Mouse (Mus musculus) neural tube, embryonic 15.5 days (tissue): ENCODE measurements around the gene Fat1. TPM values are rescaled to one million over a fixed set of nuclear protein-coding genes. Genes with fewer than 3 reads are reported as not detected.

Experiments used
- ATAC-seq: fragments of 200-750 bp; cut with Nextera tagmentation; 2 replicates; pipeline ENCODE4 v1.8.0; 2017; ENCODE audit warnings: mild to moderate bottlenecking, moderate TSS enrichment, moderate library complexity; ENCODE audit not compliant: low FRiP score
- H3K27ac ChIP-seq: fragments of 300-500 bp; sonication (generic); replicated peaks from 2 replicates; pipeline ENCODE4 v1.5.1; 2015; ENCODE audit warnings: mild to moderate bottlenecking, inconsistent platforms
- H3K27me3 ChIP-seq: fragments of 300-500 bp; sonication (generic); replicated peaks from 2 replicates; pipeline ENCODE4 v1.6.1; 2015; ENCODE audit warnings: inconsistent platforms
- H3K36me3 ChIP-seq: fragments of 300-500 bp; sonication (generic); 2 replicates; pipeline ENCODE4 v1.6.1; 2015; ENCODE audit warnings: inconsistent platforms
- H3K4me1 ChIP-seq: fragments of 300-500 bp; sonication (generic); 2 replicates; pipeline ENCODE4 v1.6.1; 2015; ENCODE audit warnings: inconsistent platforms
- H3K4me2 ChIP-seq: fragments of 300-500 bp; sonication (generic); 2 replicates; pipeline ENCODE4 v1.6.1; 2015; ENCODE audit warnings: inconsistent platforms, mild to moderate bottlenecking, moderate library complexity
- H3K4me3 ChIP-seq: fragments of 300-500 bp; sonication (generic); replicated peaks from 2 replicates; pipeline ENCODE4 v1.5.1; 2015; ENCODE audit warnings: mild to moderate bottlenecking, inconsistent platforms
- H3K9ac ChIP-seq: fragments of 300-500 bp; sonication (generic); replicated peaks from 2 replicates; pipeline ENCODE4 v1.6.1; 2015; ENCODE audit warnings: mild to moderate bottlenecking, inconsistent platforms
- H3K9me3 ChIP-seq: fragments of 300-500 bp; sonication (generic); replicated peaks from 2 replicates; pipeline ENCODE4 v1.6.1; 2016; ENCODE audit warnings: inconsistent platforms
- WGBS: fragments of 180-500 bp; shearing (Covaris S2); methylation state at CpG from one replicate; pipeline ENCODE4 v1.1.7; 2015; ENCODE audit warnings: mixed read lengths; 5-methylcytosine and 5-hydroxymethylcytosine counted together
- polyA plus RNA-seq: library from polyadenylated mRNA; unstranded; fragments of >200 nt; fragmentation: Nextera tagmentation; extraction: Ambion mirVana; gene quantifications from 2 replicates; pipeline ENCODE4 v1.2.1, GENCODE M21; 2015

The Fat1 gene
- polyA plus RNA-seq, 1 experiment from 2014 or later = 12.5 TPM

- Histone ChIP-seq H3K4me3 (no peak overlapping the region), H3K9ac (no peak overlapping the region), H3K4me1 (peaks cover 25% of the 10 kb centered on the region), H3K36me3 (no peaks in the 10 kb centered on the region), H3K27ac (no peak overlapping the region), H3K9me3 (no peaks in the 10 kb centered on the region), H3K4me2 (no peak overlapping the region), H3K27me3 (no peaks in the 10 kb centered on the region)
- WGBS = 47% methylated on average over 6 of the region's 6 CpGs
- ATAC-seq = no peak
These were observed 57.4 kb downstream of the Fat1 start for GRCm38 (mm10) chr8:44992664-44993063.

- Histone ChIP-seq H3K9ac (no peak overlapping the region), H3K9me3 (no peaks in the 10 kb centered on the region), H3K4me1 (peaks cover 30% of the 10 kb centered on the region), H3K27ac (no peak overlapping the region), H3K27me3 (no peaks in the 10 kb centered on the region), H3K4me3 (no peak overlapping the region), H3K36me3 (no peaks in the 10 kb centered on the region), H3K4me2 (no peak overlapping the region)
- 63% methylated on average over 4 of the region's 4 CpGs for WGBS
- ATAC-seq = no peak
These were observed 58.1 kb downstream of the Fat1 start for GRCm38 (mm10) chr8:44993376-44993775.

GRCm38 (mm10) chr8:44996493-44996892 is 61.2 kb downstream of the Fat1 start:
- H3K4me3 ChIP-seq = no peak overlapping the region
- H3K4me1 ChIP-seq = peaks cover 38% of the 10 kb centered on the region
- no peak overlapping the region for H3K27ac ChIP-seq
- no peak overlapping the region for H3K9ac ChIP-seq
- 45% methylated on average over 3 of the region's 3 CpGs for WGBS
- ATAC-seq = no peak
- H3K36me3 ChIP-seq = no peaks in the 10 kb centered on the region
- H3K9me3 ChIP-seq = no peaks in the 10 kb centered on the region
- no peak overlapping the region for H3K4me2 ChIP-seq
- no peaks in the 10 kb centered on the region for H3K27me3 ChIP-seq

GRCm38 (mm10) chr8:44997321-44997720 is 62.1 kb downstream of the Fat1 start:
- no peaks in the 10 kb centered on the region for H3K9me3 ChIP-seq
- H3K4me1 ChIP-seq = peaks cover 37% of the 10 kb centered on the region
- no peak overlapping the region for H3K9ac ChIP-seq
- no peak overlapping the region for H3K4me2 ChIP-seq
- H3K4me3 ChIP-seq = no peak overlapping the region
- H3K36me3 ChIP-seq = no peaks in the 10 kb centered on the region
- no peaks in the 10 kb centered on the region for H3K27me3 ChIP-seq
- H3K27ac ChIP-seq = no peak overlapping the region
- ATAC-seq = no peak
- 82% methylated on average over 3 of the region's 3 CpGs for WGBS

GRCm38 (mm10) chr8:44997829-44998228 is 62.6 kb downstream of the Fat1 start:
- Histone ChIP-seq H3K4me3 (no peak overlapping the region), H3K4me1 (peaks cover 38% of the 10 kb centered on the region), H3K4me2 (no peak overlapping the region), H3K36me3 (no peaks in the 10 kb centered on the region), H3K9ac (no peak overlapping the region), H3K9me3 (no peaks in the 10 kb centered on the region), H3K27ac (no peak overlapping the region), H3K27me3 (no peaks in the 10 kb centered on the region)
- WGBS = 33% methylated on average over 6 of the region's 6 CpGs
- no peak for ATAC-seq

GRCm38 (mm10) chr8:44998275-44998674 is 63.0 kb downstream of the Fat1 start:
- Histone ChIP-seq H3K27ac (peak overlapping the region; percentile 56), H3K4me3 (no peak overlapping the region), H3K27me3 (no peaks in the 10 kb centered on the region), H3K36me3 (no peaks in the 10 kb centered on the region), H3K4me1 (peaks cover 41% of the 10 kb centered on the region), H3K9ac (no peak overlapping the region), H3K4me2 (peak overlapping the region; percentile 38), H3K9me3 (no peaks in the 10 kb centered on the region)
- 45% methylated on average over 9 of the region's 9 CpGs for WGBS
- no peak for ATAC-seq

- peaks cover 41% of the 10 kb centered on the region for H3K4me1 ChIP-seq
- no peaks in the 10 kb centered on the region for H3K9me3 ChIP-seq
- ATAC-seq = peak; percentile 85
- WGBS = 9% methylated on average over 11 of the region's 11 CpGs
- no peaks in the 10 kb centered on the region for H3K36me3 ChIP-seq
- peak overlapping the region; percentile 56 for H3K27ac ChIP-seq
- H3K27me3 ChIP-seq = no peaks in the 10 kb centered on the region
- H3K9ac ChIP-seq = no peak overlapping the region
- H3K4me2 ChIP-seq = peak overlapping the region; percentile 38
- H3K4me3 ChIP-seq = no peak overlapping the region
These were observed 63.5 kb downstream of the Fat1 start for GRCm38 (mm10) chr8:44998681-44999277.

GRCm38 (mm10) chr8:45001577-45002197 is 66.4 kb downstream of the Fat1 start:
- no peaks in the 10 kb centered on the region for H3K9me3 ChIP-seq
- H3K27me3 ChIP-seq = no peaks in the 10 kb centered on the region
- H3K9ac ChIP-seq = no peak overlapping the region
- peaks cover 38% of the 10 kb centered on the region for H3K4me1 ChIP-seq
- H3K4me2 ChIP-seq = no peak overlapping the region
- H3K4me3 ChIP-seq = no peak overlapping the region
- H3K36me3 ChIP-seq = no peaks in the 10 kb centered on the region
- H3K27ac ChIP-seq = no peak overlapping the region
- no peak for ATAC-seq
- WGBS = 68% methylated on average over 8 of the region's 8 CpGs

- Histone ChIP-seq H3K4me2 (peak overlapping the region; percentile 5; the same call in 1 of the 2 replicates), H3K9ac (no peak overlapping the region), H3K27me3 (no peaks in the 10 kb centered on the region), H3K9me3 (no peaks in the 10 kb centered on the region), H3K4me1 (peaks cover 35% of the 10 kb centered on the region), H3K36me3 (no peaks in the 10 kb centered on the region), H3K4me3 (no peak overlapping the region), H3K27ac (0 out of 2 replicates have a peak overlapping the region, but pooled peaks have one; percentile 11)
- 40% methylated on average over 4 of the region's 4 CpGs for WGBS
- ATAC-seq = no peak
These were observed 67.4 kb downstream of the Fat1 start for GRCm38 (mm10) chr8:45002686-45003085.

GRCm38 (mm10) chr8:45004021-45004420 is 68.8 kb downstream of the Fat1 start:
- H3K27ac ChIP-seq = no peak overlapping the region
- no peak overlapping the region for H3K4me3 ChIP-seq
- H3K27me3 ChIP-seq = no peaks in the 10 kb centered on the region
- H3K4me1 ChIP-seq = peaks cover 24% of the 10 kb centered on the region
- no peak overlapping the region for H3K4me2 ChIP-seq
- 73% methylated on average over 3 of the region's 3 CpGs for WGBS
- ATAC-seq = no peak
- no peaks in the 10 kb centered on the region for H3K36me3 ChIP-seq
- no peak overlapping the region for H3K9ac ChIP-seq
- no peaks in the 10 kb centered on the region for H3K9me3 ChIP-seq

- no peaks in the 10 kb centered on the region for H3K9me3 ChIP-seq
- WGBS = 28% methylated on average over 4 of the region's 4 CpGs
- no peak overlapping the region for H3K4me2 ChIP-seq
- H3K4me1 ChIP-seq = no peaks in the 10 kb centered on the region
- no peak for ATAC-seq
- peaks cover 17% of the 10 kb centered on the region for H3K36me3 ChIP-seq
- no peak overlapping the region for H3K9ac ChIP-seq
- H3K27me3 ChIP-seq = no peaks in the 10 kb centered on the region
- H3K4me3 ChIP-seq = no peak overlapping the region
- no peak overlapping the region for H3K27ac ChIP-seq
These were observed 75.4 kb downstream of the Fat1 start for GRCm38 (mm10) chr8:45010685-45011084.

- Histone ChIP-seq H3K9ac (no peak overlapping the region), H3K36me3 (peaks cover 17% of the 10 kb centered on the region), H3K27ac (no peak overlapping the region), H3K4me1 (no peaks in the 10 kb centered on the region), H3K4me2 (no peak overlapping the region), H3K27me3 (no peaks in the 10 kb centered on the region), H3K4me3 (no peak overlapping the region), H3K9me3 (no peaks in the 10 kb centered on the region)
- WGBS = 90% methylated on average over 12 of the region's 12 CpGs
- ATAC-seq = no peak
These were observed 76.5 kb downstream of the Fat1 start for GRCm38 (mm10) chr8:45011774-45012173.
